Mouse (Mus musculus) embryo, embryonic 10.5 days (tissue): ENCODE results near the gene Abhd18.

Experiments used
- DNase-seq: peaks from one replicate; pipeline ENCODE4 v3.0.0-alpha.2; 2015; ENCODE audit warnings: low spot score

Gene Abhd18

GRCm38 (mm10) chr3:40950601-40951201, 103.9 kb downstream of the Abhd18 start:
- peak; percentile 54 for DNase-seq

- DNase-seq, result peak; percentile 53
These were observed 104.6 kb downstream of the Abhd18 start for GRCm38 (mm10) chr3:40951365-40951764.

- DNase-seq, result no peak
These were observed 105.8 kb downstream of the Abhd18 start for GRCm38 (mm10) chr3:40952606-40953005.

GRCm38 (mm10) chr3:40954792-40955191, 108.0 kb downstream of the Abhd18 start:
- no peak for DNase-seq

- DNase-seq, result no peak
These were observed 112.1 kb downstream of the Abhd18 start for GRCm38 (mm10) chr3:40958831-40959230.

- DNase-seq, result no peak
These were observed 134.0 kb downstream of the Abhd18 start for GRCm38 (mm10) chr3:40980758-40981157.

GRCm38 (mm10) chr3:40987539-40987938, 140.8 kb downstream of the Abhd18 start:
- no peak for DNase-seq
